Mouse (Mus musculus): ENCODE results near the gene Dbx2. TPM values are rescaled to one million over a fixed set of nuclear protein-coding genes. Genes with fewer than 3 reads are reported as not detected.

Gene Dbx2
- polyA plus RNA-seq (2015; fragmentation: Nextera tagmentation; extraction: Ambion mirVana): 0.18 TPM in 1 of 2 replicates, not detected in the other

DNA sequence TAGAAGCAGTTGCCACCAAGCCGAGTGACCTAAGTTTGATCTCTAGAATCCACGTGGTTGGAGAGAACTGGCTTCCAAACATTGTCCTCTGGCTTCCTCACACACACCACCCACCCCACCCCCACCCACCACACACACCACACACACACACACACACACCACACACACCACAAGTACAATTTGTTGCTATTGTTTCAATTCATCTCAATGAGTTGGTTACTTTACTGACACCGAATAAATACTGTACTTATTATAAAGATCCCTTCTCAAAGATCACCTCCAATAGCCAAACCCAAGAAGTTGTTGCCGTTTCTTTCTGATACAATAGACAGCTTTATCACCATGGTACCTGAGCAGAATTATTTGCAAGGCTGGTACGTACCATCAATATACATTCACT, at the start of gene Dbx2:
Dbx2 (minus strand) TSS at position 101 of the 400 bp plus-strand sequence.
- no peak for TF ChIP-seq CTCF (IDR thresholded peaks at IDR 0.05; ENCODE audit: low read depth)
- no peaks in the 10 kb centered on the region for H3K9me3 ChIP-seq (replicated peaks; ENCODE audit: low read length)
- no peaks in the 10 kb centered on the region for H3K36me3 ChIP-seq (ENCODE audit: insufficient read depth, low read length)
- H3K4me1 ChIP-seq (replicated peaks; ENCODE audit: insufficient read depth, low read length): peaks cover 9% of the 10 kb centered on the region; the same call in 1 of the 2 replicates
- 77% methylated on average over 5 of the region's 5 CpGs for WGBS
- peak within 1 kb of the TSS; percentile 32 for H3K4me3 ChIP-seq (replicated peaks; ENCODE audit: low read depth, low read length)
- DNase-seq (ENCODE audit: low spot score) (no peak), ATAC-seq (replicated peaks; ENCODE audit: low FRiP score, low read depth) (no peak)
- H3K27me3 ChIP-seq (ENCODE audit: insufficient read depth, low read length): peaks cover 32% of the 10 kb centered on the region
- peak within 1 kb of the TSS; percentile 73 for H3K4me2 ChIP-seq (ENCODE audit: low read length)
- H3K27ac ChIP-seq: no peak within 1 kb of the TSS
- H3K9ac ChIP-seq (ENCODE audit: low read depth, low read length): no peak within 1 kb of the TSS

DNA sequence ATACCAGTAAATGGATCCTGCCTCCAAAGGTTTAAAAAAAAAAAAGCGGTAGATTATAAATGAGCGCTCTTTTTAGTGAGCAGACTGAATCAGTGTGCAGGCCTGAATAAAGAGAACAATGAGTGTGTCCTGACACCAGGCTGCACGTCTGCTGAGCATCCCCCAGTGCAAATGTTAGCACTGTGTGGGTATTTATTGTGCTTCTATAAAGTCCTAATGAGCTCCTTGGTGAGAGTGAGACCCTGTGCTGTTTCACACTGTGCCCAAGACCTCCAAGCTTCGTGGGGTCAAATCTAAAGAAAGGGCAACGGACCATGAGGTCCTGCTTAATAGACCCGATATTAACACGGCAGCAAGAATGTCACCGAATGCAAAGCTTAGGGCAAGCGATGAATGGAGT, 46.4 kb upstream of the Dbx2 start:
- 42% methylated on average over 9 of the region's 9 CpGs for WGBS
- H3K27me3 ChIP-seq (ENCODE audit: insufficient read depth, low read length): no peaks in the 10 kb centered on the region
- no peaks in the 10 kb centered on the region for H3K9me3 ChIP-seq (replicated peaks; ENCODE audit: low read length)
- no peak for ATAC-seq (replicated peaks; ENCODE audit: low FRiP score, low read depth)
- no peak for DNase-seq (ENCODE audit: low spot score)
- no peaks in the 10 kb centered on the region for H3K36me3 ChIP-seq (ENCODE audit: insufficient read depth, low read length)
- no peak overlapping the region for H3K4me2 ChIP-seq (ENCODE audit: low read length)
- H3K9ac ChIP-seq (ENCODE audit: low read depth, low read length): no peak overlapping the region
- TF ChIP-seq CTCF (IDR thresholded peaks at IDR 0.05; ENCODE audit: low read depth): no peak
- H3K4me1 ChIP-seq (replicated peaks; ENCODE audit: insufficient read depth, low read length): no peaks in the 10 kb centered on the region
- no peak overlapping the region for H3K27ac ChIP-seq
- H3K4me3 ChIP-seq (replicated peaks; ENCODE audit: low read depth, low read length): no peak overlapping the region

DNA sequence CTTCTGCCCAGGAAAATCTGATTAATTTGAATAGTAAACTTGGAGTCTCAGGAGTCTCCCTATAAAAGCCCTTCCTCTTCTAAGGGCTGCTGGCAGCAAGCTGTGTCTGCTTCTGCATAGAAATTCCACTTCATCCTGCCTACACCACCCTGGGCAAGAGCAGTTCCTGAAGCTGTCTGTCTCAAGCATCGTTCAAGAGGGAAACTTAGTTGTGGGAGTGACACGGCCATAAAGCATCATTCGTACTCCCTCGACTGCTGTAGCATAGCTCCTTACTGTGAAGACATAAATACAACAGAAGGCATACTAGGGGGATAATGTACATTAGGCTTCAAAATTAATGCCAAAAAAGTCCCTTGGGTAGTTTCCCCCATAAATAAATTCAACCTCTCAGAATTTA, 45.8 kb upstream of the Dbx2 start:
- H3K27me3 ChIP-seq (ENCODE audit: insufficient read depth, low read length): no peaks in the 10 kb centered on the region
- no peak for DNase-seq (ENCODE audit: low spot score)
- no peak overlapping the region for H3K4me2 ChIP-seq (ENCODE audit: low read length)
- H3K36me3 ChIP-seq (ENCODE audit: insufficient read depth, low read length): no peaks in the 10 kb centered on the region
- H3K4me1 ChIP-seq (replicated peaks; ENCODE audit: insufficient read depth, low read length): no peaks in the 10 kb centered on the region
- no peak for TF ChIP-seq CTCF (IDR thresholded peaks at IDR 0.05; ENCODE audit: low read depth)
- H3K9ac ChIP-seq (ENCODE audit: low read depth, low read length): no peak overlapping the region
- no peaks in the 10 kb centered on the region for H3K9me3 ChIP-seq (replicated peaks; ENCODE audit: low read length)
- no peak overlapping the region for H3K4me3 ChIP-seq (replicated peaks; ENCODE audit: low read depth, low read length)
- ATAC-seq (replicated peaks; ENCODE audit: low FRiP score, low read depth): no peak
- WGBS: 26% methylated on average over 4 of the region's 4 CpGs
- no peak overlapping the region for H3K27ac ChIP-seq

DNA sequence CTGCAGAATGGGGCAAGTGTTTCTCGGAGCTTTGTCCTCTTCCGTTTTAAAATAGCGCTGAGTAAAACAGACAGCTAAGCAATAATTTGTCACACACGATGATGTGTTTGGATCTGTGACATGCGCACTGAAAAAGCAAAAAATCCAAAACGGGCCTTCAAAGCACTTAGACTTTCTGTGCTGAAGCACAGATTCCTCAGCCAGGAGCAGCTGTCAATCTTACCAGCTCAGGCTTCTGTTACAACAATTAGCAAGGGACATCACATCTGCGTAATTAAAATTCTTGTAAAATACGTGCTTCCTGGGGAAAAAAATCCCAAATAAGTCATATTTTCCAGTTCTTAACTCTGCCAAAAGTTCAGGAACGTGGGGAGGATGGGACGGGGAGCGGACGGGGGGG, 43.6 kb upstream of the Dbx2 start:
- no peaks in the 10 kb centered on the region for H3K9me3 ChIP-seq (replicated peaks; ENCODE audit: low read length)
- H3K9ac ChIP-seq (ENCODE audit: low read depth, low read length): no peak overlapping the region
- no peak overlapping the region for H3K4me3 ChIP-seq (replicated peaks; ENCODE audit: low read depth, low read length)
- TF ChIP-seq CTCF (IDR thresholded peaks at IDR 0.05; ENCODE audit: low read depth): no peak
- no peaks in the 10 kb centered on the region for H3K36me3 ChIP-seq (ENCODE audit: insufficient read depth, low read length)
- H3K27me3 ChIP-seq (ENCODE audit: insufficient read depth, low read length): no peaks in the 10 kb centered on the region
- DNase-seq (ENCODE audit: low spot score): no peak
- no peak overlapping the region for H3K4me2 ChIP-seq (ENCODE audit: low read length)
- 68% methylated on average over 12 of the region's 12 CpGs for WGBS
- no peaks in the 10 kb centered on the region for H3K4me1 ChIP-seq (replicated peaks; ENCODE audit: insufficient read depth, low read length)
- no peak overlapping the region for H3K27ac ChIP-seq
- no peak for ATAC-seq (replicated peaks; ENCODE audit: low FRiP score, low read depth)

DNA sequence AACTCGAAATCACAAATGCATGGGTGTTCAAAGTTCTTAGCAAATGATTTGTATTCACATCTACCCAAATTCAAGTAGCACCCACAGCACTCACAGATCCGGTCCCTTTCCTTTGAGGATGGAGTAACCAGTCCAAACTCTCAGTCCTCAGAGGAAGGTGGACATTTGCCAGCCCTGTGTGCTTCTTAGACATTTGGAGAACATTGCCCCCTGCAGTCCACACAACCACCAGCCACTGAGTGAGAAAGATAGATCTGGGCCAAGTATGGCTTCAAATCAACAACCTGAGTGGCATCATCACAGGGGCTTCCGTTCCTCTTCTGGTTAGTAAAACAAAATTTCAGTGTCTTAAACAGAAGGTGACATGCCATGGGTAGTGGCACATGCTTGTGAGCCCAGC, 38.0 kb upstream of the Dbx2 start:
- Histone ChIP-seq H3K27ac (no peak overlapping the region), H3K9ac (ENCODE audit: low read depth, low read length) (no peak overlapping the region), H3K9me3 (replicated peaks; ENCODE audit: low read length) (no peaks in the 10 kb centered on the region), H3K4me1 (replicated peaks; ENCODE audit: insufficient read depth, low read length) (no peaks in the 10 kb centered on the region), H3K36me3 (ENCODE audit: insufficient read depth, low read length) (no peaks in the 10 kb centered on the region), H3K4me2 (ENCODE audit: low read length) (no peak overlapping the region), H3K27me3 (ENCODE audit: insufficient read depth, low read length) (no peaks in the 10 kb centered on the region), H3K4me3 (replicated peaks; ENCODE audit: low read depth, low read length) (no peak overlapping the region)
- 87% methylated on average over 3 of the region's 3 CpGs for WGBS
- peak; percentile 49; the same call in 1 of the 2 replicates for TF ChIP-seq CTCF (IDR thresholded peaks at IDR 0.05; ENCODE audit: low read depth)
- DNase-seq (ENCODE audit: low spot score) (no peak), ATAC-seq (replicated peaks; ENCODE audit: low FRiP score, low read depth) (no peak)

DNA sequence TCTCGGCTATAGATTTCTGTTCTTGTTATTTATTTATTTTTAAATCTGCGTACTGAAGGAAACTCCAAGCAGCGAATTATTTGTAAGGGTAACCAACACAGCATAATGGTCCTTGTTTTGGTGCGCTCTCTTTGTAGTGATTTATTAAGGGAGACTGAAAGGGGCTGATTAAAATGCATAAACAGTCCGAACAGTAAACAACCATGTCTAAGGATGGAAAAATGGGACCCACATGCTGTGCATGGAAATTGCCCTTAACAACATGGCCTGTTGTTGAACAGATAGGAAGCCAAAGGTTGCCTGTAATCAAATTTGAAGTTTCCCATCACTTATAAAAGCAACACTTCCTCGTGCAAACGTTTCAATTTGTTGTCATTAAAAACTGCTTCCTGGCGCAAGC, 35.8 kb upstream of the Dbx2 start:
- no peaks in the 10 kb centered on the region for H3K4me1 ChIP-seq (replicated peaks; ENCODE audit: insufficient read depth, low read length)
- no peaks in the 10 kb centered on the region for H3K9me3 ChIP-seq (replicated peaks; ENCODE audit: low read length)
- no peak for DNase-seq (ENCODE audit: low spot score)
- no peak overlapping the region for H3K4me2 ChIP-seq (ENCODE audit: low read length)
- no peak overlapping the region for H3K4me3 ChIP-seq (replicated peaks; ENCODE audit: low read depth, low read length)
- ATAC-seq (replicated peaks; ENCODE audit: low FRiP score, low read depth): no peak
- H3K27me3 ChIP-seq (ENCODE audit: insufficient read depth, low read length): no peaks in the 10 kb centered on the region
- no peak overlapping the region for H3K27ac ChIP-seq
- no peak overlapping the region for H3K9ac ChIP-seq (ENCODE audit: low read depth, low read length)
- no peaks in the 10 kb centered on the region for H3K36me3 ChIP-seq (ENCODE audit: insufficient read depth, low read length)
- WGBS: 60% methylated on average over 8 of the region's 8 CpGs
- no peak for TF ChIP-seq CTCF (IDR thresholded peaks at IDR 0.05; ENCODE audit: low read depth)

DNA sequence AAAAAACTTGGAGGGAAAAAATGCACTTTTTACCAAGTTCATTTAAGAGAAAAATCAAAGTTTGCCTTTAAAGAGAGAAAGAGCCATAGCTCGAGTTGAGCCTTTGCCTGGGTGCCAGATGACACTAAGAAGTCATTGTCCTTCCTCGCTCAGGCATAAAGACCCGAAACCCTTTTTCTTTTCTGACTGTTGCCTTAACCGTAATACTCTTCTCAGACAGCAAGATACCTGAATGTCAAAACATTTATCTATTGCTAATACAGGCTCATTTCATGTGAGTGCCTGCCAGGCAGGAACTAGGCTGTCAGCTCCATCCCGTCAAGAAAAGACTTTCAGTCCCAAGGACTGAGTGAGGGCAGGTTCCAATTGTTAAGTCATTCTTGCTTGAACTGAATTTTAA, 35.4 kb upstream of the Dbx2 start:
- Histone ChIP-seq H3K36me3 (ENCODE audit: insufficient read depth, low read length) (no peaks in the 10 kb centered on the region), H3K4me3 (replicated peaks; ENCODE audit: low read depth, low read length) (no peak overlapping the region), H3K9me3 (replicated peaks; ENCODE audit: low read length) (no peaks in the 10 kb centered on the region), H3K27ac (no peak overlapping the region), H3K4me2 (ENCODE audit: low read length) (no peak overlapping the region), H3K27me3 (ENCODE audit: insufficient read depth, low read length) (no peaks in the 10 kb centered on the region), H3K9ac (ENCODE audit: low read depth, low read length) (no peak overlapping the region), H3K4me1 (replicated peaks; ENCODE audit: insufficient read depth, low read length) (no peaks in the 10 kb centered on the region)
- 59% methylated on average over 5 of the region's 5 CpGs for WGBS
- no peak for DNase-seq (ENCODE audit: low spot score)
- TF ChIP-seq CTCF (IDR thresholded peaks at IDR 0.05; ENCODE audit: low read depth): no peak
- no peak for ATAC-seq (replicated peaks; ENCODE audit: low FRiP score, low read depth)
